Mouse (Mus musculus) c-Kit-positive CD71-positive TER-119-positive erythroid progenitor cells, embryonic 14.5 days (primary cell): ENCODE results near the gene Kntc1.

ENCODE experiments used
- DNase-seq: peaks from one replicate; pipeline ENCODE4 v3.0.0-alpha.2; 2013; ENCODE audit warnings: low spot score

The Kntc1 gene

DNA sequence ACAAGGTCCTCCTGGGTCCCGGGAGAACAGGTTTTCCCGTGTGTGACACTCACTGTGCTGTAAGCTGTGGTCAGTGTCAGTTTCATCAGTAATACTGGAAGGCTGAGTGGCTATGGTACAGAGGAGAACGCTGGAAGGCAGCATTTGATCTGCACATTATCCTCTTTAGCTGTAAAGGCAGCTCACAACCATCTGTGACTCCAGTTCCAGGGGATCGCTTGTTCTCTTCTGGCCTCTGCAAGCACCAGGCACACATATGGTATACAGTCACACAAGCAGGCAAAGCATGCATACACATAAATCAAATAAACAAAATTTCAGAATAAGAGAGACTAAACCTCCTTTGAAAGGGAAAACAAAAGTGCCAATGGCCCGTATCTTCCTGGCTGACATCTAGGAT, 59.0 kb downstream of the Kntc1 start:
- no peak for DNase-seq

DNA sequence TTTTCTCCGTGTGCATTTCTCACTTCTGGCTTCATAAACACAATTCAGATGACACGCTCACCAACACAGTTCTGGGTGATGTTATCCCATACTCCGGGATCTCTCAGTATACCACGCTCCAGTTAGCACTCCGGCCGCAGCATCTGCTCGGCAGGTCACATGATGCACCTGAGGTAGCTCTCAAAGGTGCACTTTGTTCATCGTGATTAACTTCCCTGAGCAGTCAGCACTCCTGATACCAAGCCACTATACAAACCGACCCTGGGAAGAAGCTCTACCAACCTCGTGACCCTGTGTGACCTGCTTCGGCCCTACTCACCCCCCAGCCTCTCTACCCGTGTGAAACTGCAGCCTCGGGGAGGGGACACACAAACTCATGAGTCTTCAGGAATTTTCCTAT, 59.6 kb downstream of the Kntc1 start:
- no peak for DNase-seq

DNA sequence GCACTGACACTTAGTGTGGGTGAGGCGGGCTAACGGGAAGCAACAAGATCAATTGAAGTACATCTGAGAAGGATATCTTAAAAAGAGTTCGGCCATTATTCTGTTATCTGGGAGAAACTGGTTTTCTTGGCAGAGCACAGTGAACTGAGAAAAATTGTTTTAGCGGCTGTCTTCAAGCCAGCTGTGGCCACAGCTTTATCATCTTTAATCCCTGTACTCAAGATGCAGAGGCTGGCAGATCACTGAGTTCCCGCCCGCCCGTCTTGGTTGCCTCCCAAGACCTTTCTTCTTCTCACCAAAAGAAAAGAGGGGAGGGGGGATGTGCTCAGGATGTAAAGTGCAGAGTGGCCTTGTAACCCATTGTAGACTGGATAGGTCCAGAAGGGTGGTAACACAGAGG, 67.4 kb downstream of the Kntc1 start:
- no peak for DNase-seq

DNA sequence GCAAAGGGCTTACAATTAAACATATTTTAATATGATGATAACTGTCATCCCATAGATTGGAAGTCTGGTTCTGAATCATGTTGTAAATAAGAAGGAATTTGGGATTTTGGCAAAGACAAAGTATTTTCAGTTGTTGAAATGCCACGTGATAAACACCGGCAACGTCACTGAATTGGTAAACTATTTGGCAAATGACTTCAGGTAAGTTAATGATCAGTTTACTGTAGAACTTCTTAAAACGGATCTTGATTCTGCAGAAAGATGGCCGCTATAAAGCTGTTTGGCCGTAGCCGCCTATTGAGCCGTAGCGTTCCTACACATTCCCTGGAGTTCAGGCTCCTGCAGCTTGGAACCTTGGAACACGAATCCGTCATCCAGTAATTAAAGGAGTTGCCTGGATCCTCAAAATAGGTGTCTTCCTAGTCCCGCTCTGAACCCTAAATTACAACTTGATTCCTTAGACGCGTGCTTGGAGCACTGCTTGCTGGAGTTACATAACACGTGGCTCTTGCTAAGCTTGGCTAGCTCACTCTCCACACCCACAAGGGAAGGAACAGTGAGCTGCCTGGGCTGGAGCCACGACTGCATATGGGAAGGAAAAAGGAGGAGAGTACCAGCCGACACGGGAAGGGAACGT, 69.5 kb downstream of the Kntc1 start:
- DNase-seq, result no peak

DNA sequence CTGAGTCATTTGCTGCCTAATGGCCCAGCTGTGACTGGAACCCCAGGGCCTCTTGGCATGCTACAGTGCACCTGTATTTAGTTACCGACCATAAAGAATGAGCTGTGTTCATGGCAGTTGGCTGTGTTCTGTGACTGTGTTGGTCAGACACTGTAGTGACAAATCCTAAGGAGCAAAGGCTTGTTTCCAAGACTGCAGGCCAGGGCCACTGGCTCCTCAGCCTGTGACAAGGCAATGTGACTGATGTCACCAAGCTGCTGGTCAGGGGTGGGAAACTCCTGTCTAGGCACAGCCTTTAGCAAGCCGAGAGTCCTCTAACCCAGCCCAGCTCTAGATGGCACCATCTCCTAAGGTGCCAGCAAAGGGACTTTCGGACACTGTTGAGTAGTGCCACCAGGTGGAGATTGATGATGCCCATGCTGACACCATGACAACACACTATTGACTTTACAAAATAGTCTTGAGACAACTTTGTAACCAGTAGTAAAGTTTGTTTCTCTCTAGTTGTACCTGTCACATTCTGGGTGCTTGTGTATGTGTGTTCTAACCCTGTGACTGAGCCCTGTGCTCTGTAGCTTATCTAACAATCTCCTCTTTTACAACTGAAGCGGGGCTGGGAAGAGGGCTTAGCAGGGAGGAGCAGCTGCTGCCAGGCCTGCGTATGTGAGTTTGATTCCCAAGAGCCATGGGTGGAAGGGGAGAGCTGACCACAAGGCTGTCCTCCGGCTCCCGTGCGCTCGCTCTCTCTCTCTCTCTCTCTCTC, 71.2 kb downstream of the Kntc1 start:
- no peak for DNase-seq

DNA sequence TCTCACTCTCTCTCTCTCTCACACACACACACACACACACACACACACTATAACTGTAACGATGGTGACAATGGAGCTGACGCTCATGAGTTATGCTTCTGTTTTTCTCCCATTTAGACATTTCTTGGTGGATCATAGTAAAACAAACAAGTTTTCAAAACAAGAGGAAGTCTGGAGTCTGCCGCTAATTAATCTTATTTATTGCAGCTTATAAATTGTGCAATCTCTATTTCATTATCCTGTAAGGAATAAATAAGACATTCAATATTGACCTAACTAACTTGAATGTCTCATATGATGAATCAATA, 71.7 kb downstream of the Kntc1 start:
- no peak for DNase-seq

DNA sequence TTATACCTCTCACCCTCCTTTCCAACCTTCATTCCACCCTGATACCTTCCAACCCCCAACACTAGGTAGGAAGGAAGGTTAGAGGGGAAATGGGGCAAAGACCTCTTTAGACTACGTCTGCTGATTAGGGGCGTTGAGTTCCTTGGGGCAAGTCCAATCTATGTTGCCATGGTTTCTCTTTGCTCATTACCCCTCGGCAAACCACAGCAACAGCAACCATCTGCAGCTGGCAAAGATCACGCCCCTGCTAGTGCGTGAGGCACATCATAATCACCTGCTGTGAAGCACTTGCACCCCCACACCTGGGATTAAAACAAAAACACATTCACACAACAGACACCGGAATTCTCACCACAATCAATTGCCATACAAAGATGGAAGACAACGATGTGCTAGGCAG, 73.2 kb downstream of the Kntc1 start:
- DNase-seq, result no peak

GRCm38 (mm10) chr5:123827659-123828091, 78.2 kb downstream of the Kntc1 start:
- DNase-seq, result no peak

DNA sequence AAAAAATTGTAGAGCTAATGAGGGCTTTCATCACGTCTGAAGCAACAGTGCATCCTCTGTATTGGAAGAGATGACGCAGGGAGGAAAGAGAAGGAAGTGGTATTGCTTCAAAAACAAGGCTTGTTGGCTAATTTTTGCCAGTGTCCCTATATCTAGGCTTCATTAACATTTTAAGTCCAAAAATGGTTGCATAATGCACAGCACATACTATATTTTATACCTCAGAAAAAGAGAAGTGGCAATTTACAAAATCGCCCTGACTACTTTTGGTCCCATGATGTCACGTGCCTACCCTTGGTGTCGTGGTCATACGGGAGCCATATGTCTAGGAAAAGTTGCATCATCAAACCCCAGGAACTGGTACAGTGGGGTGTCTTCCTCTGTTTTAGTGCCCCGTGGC, 82.8 kb downstream of the Kntc1 start:
- DNase-seq, result no peak

GRCm38 (mm10) chr5:123834836-123835235, 85.3 kb downstream of the Kntc1 start:
- DNase-seq, result no peak

DNA sequence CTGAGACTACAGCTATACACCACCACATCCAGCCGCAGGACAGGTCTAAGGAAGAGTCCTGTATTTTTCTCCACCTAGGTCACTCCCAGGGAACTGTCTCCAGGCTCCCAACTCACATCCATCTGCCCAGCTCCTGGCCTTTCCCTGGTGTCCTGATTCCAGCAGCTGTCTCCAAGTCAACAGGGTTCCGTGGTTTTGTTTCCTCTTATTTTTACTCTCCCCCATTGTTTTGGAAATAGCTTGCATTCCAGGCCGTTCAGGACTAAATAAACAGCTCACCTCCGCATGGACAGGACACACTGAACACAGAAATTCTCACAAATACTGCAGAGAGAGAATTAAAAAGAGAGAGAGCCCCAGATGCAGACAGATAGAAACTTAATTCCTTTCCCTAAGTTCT, 87.9 kb downstream of the Kntc1 start:
- DNase-seq, result no peak

DNA sequence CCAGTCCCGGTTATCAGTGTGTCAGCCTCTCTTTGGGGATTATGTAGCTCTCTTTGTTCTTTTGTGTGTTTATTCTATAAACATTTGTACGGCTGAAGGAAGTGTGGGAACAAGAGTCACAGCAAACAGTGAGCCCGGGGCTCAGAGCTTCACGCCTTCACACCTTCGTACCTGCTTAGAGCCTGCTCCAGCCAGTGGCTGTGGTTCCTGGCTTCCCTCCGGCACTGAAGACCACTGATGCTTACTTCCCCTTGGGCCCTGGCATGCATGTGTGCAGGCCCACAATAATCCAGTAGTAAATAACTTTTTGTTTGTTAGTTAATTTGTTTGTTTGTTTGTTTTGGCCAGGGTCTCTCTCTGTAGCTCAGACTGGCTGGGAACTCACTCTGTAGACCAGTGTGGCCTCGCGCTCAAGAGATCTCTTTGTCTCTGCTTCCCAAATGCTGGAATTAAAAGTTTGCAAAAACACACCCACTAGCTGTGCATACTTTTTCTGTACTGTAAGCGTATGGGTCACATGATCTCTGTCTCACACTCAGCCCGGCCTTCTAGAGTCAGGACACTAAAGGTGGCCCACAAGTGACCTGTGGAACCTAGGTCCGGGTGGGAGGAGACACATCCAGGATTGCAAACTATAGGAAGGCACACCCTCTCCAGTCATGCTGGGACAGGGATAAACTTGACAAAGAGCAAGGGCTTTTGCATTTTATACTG, 92.9 kb downstream of the Kntc1 start:
- DNase-seq, result no peak

DNA sequence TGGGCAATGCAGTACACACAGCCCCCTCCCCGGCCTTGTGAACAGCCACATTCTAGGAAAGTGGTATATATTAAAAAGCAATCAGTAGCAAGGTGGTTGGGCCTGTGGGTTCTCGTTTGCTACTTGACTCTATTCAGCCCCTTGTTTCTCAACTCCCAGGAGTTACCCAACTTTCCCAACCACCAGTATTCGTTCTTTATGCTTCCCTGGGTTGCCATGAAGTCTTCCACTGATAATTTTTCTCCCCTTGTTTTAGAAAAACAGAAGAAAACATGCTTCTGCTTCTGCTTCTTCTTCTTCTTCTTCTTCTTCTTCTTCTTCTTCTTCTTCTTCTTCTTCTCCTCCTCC, 93.4 kb downstream of the Kntc1 start:
- DNase-seq, result no peak

GRCm38 (mm10) chr5:123843816-123844215, 94.3 kb downstream of the Kntc1 start:
- no peak for DNase-seq

DNA sequence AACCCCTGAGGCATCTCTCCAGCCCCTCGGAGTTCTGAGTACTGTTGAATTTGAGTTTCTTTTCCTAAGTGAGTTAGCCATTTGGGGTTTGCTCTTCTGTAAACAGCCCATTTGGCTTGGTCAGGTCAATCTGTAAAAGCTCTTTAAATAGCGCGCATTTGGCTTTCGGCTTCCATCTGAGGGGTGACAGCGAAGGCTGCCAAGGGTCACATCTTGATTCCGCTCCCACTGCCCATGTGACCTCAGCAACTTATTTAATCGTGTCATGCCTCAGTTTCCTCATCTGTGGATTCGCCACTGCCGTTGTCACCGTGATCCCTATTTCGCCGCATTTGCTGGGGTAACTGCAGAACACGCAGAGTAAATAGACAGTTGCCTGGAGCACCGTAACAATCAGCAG, 94.8 kb downstream of the Kntc1 start:
- DNase-seq, result no peak

- no peak for DNase-seq
Observed at GRCm38 (mm10) chr5:123851398-123851797, 101.9 kb downstream of the Kntc1 start.

DNA sequence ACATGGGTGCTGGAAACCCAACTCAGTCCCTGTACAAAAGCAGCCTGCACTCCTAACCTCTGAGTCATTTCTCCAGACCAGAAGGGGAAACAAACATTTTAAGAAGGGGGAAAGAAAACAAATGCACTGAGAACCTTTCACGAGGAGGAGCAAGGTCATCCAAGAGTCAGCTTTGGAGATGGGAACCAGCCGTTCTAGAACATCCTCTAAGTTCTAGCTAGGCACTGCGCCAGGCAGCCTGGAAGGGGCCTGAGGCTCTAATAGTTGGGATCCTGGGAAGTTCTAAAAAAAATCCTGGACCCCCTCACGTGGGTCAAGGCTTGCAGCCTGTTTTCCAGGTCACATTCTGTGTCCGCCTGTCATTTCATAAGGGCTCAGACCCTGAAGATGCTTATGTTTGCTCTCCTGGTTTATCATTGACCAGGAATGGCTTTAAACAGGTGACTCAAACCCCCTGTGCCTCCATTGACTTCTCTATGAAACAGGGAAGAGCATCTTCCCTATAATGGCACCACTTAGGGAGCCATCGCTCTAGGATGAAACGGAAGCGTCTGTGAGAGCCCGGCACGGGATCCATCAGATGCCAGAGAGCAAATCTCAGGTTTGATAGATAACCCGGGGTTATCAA, 104.5 kb downstream of the Kntc1 start:
- no peak for DNase-seq

- no peak for DNase-seq
Observed at GRCm38 (mm10) chr5:123854511-123854910, 105.0 kb downstream of the Kntc1 start.

DNA sequence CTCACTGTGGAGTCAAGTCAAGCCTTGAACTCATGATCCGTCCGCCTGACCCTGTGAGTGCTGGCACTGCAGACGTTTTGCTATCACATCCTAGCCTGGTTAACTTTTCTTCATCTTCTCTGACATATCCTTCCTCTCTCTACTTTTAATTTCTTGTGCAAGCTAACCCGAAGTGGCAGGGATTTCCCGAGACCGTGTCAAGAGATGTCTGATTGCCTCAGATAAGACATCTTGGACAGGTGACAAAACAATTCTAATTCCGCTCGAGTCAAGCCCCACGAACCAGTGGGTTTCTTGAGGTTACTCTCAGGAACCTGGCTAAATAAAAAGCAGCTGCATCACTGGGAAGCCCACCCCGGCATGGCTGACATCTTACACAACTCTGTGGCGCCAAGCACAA, 109.3 kb downstream of the Kntc1 start:
- DNase-seq, result no peak

GRCm38 (mm10) chr5:123862374-123863350, 113.1 kb downstream of the Kntc1 start:
- DNase-seq, result no peak

GRCm38 (mm10) chr5:123863934-123864333, 114.4 kb downstream of the Kntc1 start:
- no peak for DNase-seq

DNA sequence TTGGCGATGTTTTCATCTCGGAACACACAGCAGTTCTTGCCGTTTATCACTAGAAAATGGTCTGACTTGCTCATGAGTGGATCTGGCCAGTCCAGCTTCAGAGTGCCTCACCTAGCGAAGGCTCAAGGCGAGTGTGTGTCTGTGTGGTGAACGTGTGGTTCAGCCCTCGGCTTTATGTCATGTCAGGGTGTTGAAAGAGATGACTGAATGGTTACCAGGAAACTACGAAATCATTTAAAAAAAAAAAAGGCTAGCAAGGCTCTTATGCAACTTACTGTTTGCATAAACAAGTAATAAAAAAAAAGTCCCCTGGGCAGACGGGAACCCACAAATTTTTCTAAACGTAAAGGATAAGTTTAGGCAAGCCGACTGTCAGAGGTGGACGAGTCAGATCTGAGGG, 115.8 kb downstream of the Kntc1 start, which contains the start of gene Hcar2:
Hcar2 (minus strand) TSS at position 135 of the 400 bp plus-strand sequence.
- no peak for DNase-seq
